Mouse (Mus musculus) limb, embryonic 13.5 days (tissue): Measurements from ENCODE around the gene Wdr47. TPM values are rescaled to one million over a fixed set of nuclear protein-coding genes. Genes with fewer than 3 reads are reported as not detected.
"Not testable (repeated sequence)": the region's sequence is repeated elsewhere in the genome, so short reads cannot be mapped to it uniquely, and the experiment has no call there.

Source experiments
- ATAC-seq: fragments of 200-750 bp; cut with Nextera tagmentation; 2 replicates; pipeline ENCODE4 v1.8.0; 2017; ENCODE audit warnings: low read depth, moderate number of reproducible peaks, moderate TSS enrichment; ENCODE audit not compliant: low FRiP score
- H3K27ac ChIP-seq: fragments of 300-500 bp; sonication (generic); 2 replicates; pipeline ENCODE4 v1.5.1; 2015; ENCODE audit warnings: inconsistent platforms, mild to moderate bottlenecking, moderate library complexity
- H3K27me3 ChIP-seq: fragments of 300-500 bp; sonication (generic); 2 replicates; pipeline ENCODE4 v1.6.1; 2015; ENCODE audit warnings: mild to moderate bottlenecking, inconsistent platforms
- H3K36me3 ChIP-seq: fragments of 300-500 bp; sonication (generic); 2 replicates; pipeline ENCODE4 v1.6.1; 2015; ENCODE audit warnings: inconsistent platforms, mild to moderate bottlenecking, moderate library complexity
- H3K4me1 ChIP-seq: fragments of 300-500 bp; sonication (generic); 2 replicates; pipeline ENCODE4 v1.6.1; 2015; ENCODE audit warnings: inconsistent platforms
- H3K4me2 ChIP-seq: fragments of 300-500 bp; sonication (generic); replicated peaks from 2 replicates; pipeline ENCODE4 v1.6.1; 2015; ENCODE audit warnings: inconsistent platforms, mild to moderate bottlenecking, moderate library complexity
- H3K4me3 ChIP-seq: fragments of 300-500 bp; sonication (generic); 2 replicates; pipeline ENCODE4 v1.5.1; 2015; ENCODE audit warnings: moderate library complexity, mild to moderate bottlenecking, inconsistent platforms
- H3K9ac ChIP-seq: fragments of 300-500 bp; sonication (generic); 2 replicates; pipeline ENCODE4 v1.6.1; 2015; ENCODE audit warnings: mild to moderate bottlenecking, inconsistent platforms
- H3K9me3 ChIP-seq: fragments of 300-500 bp; sonication (generic); 2 replicates; pipeline ENCODE4 v1.6.1; 2016; ENCODE audit warnings: inconsistent platforms
- WGBS: fragments of 180-500 bp; shearing (Covaris S2); methylation state at CpG from one replicate; pipeline ENCODE4 v1.1.7; 2015; 5-methylcytosine and 5-hydroxymethylcytosine counted together
- polyA plus RNA-seq: library from polyadenylated mRNA; unstranded; fragments of >200 nt; fragmentation: Nextera tagmentation; extraction: Ambion mirVana; gene quantifications from 2 replicates; pipeline ENCODE4 v1.2.1, GENCODE M21; 2015

Wdr47 gene
- polyA plus RNA-seq, 1 experiment from 2014 or later: 12.6 TPM

DNA sequence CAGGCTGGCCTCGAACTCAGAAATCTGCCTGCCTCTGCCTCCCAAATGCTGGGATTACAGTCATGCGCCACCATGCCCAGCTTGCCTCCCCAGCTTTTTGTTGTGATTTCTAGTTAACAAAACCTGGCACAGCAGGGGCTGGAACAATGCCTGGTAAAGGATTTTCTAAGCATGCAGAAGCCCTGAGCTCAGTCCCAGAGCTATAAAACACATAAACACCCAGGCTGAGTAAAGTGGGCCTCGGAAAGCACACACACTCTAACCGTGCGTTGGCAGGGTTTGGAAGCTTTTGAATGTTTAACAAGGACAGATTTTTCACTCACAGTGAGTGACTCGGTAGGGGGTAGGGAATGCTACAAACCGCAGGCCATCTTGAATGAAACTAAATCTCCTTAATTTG, 55.0 kb downstream of the Wdr47 start:
- H3K9ac ChIP-seq: no peak overlapping the region
- H3K36me3 ChIP-seq: peaks cover 18% of the 10 kb centered on the region
- no peak overlapping the region for H3K4me3 ChIP-seq
- peak; percentile 72; the same call in 1 of the 2 replicates for ATAC-seq
- 36% methylated on average over 7 of the region's 7 CpGs for WGBS
- H3K27ac ChIP-seq: no peak overlapping the region
- no peaks in the 10 kb centered on the region for H3K27me3 ChIP-seq
- no peak overlapping the region for H3K4me2 ChIP-seq
- H3K4me1 ChIP-seq: peaks cover 4% of the 10 kb centered on the region; the same call in 1 of the 2 replicates
- H3K9me3 ChIP-seq: no peaks in the 10 kb centered on the region

DNA sequence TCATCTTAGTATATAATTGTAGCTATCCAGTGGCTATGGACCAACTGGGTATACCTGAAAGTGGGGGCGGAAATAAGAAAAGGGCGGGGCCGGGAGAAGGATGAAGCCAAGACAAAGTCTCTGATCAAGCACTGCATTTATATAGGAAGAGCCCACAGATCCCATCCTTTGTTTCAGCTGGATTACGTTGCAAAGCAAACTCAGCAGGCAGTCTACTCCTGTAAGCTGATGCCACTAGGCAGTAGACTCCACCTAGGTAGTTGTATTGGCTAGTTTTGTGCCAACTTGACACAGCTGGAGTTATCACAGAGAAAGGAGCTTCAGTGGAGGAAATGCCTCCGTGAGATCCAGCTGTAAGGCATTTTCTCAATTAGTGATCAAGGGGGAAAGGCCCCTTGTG, 56.6 kb downstream of the Wdr47 start:
- H3K9me3 ChIP-seq, H3K27ac ChIP-seq, H3K9ac ChIP-seq, H3K4me3 ChIP-seq, H3K4me2 ChIP-seq, H3K27me3 ChIP-seq, H3K4me1 ChIP-seq, ATAC-seq: not testable (repeated sequence)
- peaks cover 18% of the 10 kb centered on the region for H3K36me3 ChIP-seq
- 47% methylated on average over 5 of the region's 5 CpGs for WGBS

DNA sequence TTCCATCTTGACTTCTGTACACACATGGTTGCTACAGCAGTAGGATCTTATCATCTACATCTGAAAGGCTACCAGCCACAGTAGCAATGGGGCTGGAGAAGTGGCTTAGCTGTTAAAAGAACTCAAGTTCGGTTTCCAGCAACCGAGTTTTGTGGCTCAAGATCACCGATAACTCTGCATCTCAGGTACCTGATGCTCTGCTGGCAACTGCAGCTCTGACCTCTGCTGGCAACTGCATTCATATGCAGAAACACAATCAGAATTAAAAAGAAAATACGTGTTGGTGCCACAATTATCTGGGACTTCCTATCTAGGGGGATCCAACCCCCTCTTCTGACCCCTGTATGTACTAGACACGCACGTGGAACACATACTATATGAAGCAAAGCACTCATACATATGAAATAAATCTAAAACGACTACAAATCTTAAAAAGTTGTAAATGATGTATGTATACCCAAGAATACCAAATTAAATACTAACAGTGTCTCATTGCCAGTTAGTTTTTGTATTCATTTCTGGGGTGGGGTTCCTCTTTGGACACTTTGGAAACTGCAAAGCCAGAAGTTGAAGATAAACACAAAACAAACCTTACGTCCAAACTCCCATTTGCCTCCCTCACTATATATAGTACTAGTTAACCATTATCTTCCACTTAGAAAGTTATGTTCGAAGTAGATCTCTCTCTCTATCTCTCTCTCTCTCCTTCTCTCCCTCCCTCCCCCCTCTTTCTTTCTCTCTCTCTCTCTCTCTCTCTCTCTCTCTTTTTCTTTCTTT, 62.0 kb downstream of the Wdr47 start:
- Histone ChIP-seq H3K9ac (no peak overlapping the region; the same call in 1 of the 2 replicates), H3K4me3 (peak overlapping the region; percentile 79), H3K9me3 (no peaks in the 10 kb centered on the region), H3K4me2 (peak overlapping the region; percentile 54), H3K4me1 (peaks cover 13% of the 10 kb centered on the region), H3K36me3 (no peaks in the 10 kb centered on the region; the same call in 1 of the 2 replicates), H3K27ac (no peak overlapping the region), H3K27me3 (no peaks in the 10 kb centered on the region)
- 28% methylated on average over 9 of the region's 9 CpGs for WGBS
- ATAC-seq: no peak

DNA sequence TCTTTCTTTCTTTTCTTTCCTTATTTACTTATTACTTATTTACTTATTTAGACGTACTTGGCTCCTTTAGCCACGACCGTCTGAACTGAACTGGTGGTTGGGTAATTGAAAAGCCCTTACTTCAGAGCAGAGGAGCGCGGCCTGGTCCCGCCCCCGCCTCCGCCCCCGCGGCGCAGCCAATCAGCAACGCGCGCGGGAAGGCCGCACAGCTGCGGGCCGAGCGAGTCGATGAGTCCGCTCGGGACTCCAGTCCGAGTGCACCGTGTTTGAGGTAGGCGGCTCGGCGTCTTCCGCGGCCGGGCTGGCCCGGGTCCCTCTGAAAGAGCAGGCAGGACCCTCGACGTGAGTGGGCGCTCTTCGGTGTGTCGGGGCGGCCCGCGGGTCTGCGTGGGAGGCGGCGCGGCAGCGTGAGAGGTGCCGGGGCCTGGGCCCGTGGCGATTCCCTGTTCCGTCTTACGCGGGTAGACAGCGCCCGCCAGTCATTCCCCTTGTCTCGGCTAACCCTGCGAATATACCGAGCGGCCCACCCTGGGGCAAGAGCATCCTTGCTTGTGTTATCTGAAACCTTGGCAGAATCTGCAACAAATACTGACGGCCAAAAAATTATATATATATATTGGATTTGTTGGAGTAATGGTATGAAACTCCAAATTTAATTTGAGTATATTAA, 62.8 kb downstream of the Wdr47 start, which contains the start of gene Clcc1:
TSS of gene Clcc1 (plus strand) at position 204 of the 670 bp plus-strand sequence.
- peak within 1 kb of the TSS; percentile 94 for H3K9ac ChIP-seq
- H3K27ac ChIP-seq: peak within 1 kb of the TSS; percentile 85
- ATAC-seq: peak; percentile 98
- H3K4me1 ChIP-seq: peaks cover 13% of the 10 kb centered on the region
- peak within 1 kb of the TSS; percentile 79 for H3K4me2 ChIP-seq
- H3K4me3 ChIP-seq: peak within 1 kb of the TSS; percentile 79
- H3K9me3 ChIP-seq: no peaks in the 10 kb centered on the region
- WGBS: under 1% methylated on average over 57 of the region's 57 CpGs
- H3K36me3 ChIP-seq: no peaks in the 10 kb centered on the region; the same call in 1 of the 2 replicates
- H3K27me3 ChIP-seq: no peaks in the 10 kb centered on the region

DNA sequence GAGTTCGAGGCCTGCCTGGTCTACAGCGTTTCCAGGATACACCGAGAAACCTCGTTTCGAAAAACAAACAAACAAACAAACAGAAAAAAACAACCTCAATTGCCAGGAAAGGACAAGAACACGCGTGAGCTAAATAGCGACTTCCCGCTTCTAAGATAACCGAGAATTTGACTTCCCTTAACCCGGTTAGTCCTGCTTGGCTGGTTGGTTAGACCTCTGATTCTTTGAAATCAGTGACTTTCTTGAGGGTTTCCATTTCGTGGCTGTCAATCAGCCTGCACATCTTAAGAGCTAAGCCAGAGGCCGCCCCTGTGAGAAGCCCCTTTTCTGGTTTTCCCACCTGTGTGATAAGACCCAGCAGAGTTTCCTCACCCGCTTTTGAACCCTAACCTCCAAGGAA, 63.5 kb downstream of the Wdr47 start:
- H3K9ac ChIP-seq: peak overlapping the region; percentile 94
- no peaks in the 10 kb centered on the region for H3K27me3 ChIP-seq
- H3K4me3 ChIP-seq: peak overlapping the region; percentile 79
- H3K27ac ChIP-seq: no peak overlapping the region
- H3K4me1 ChIP-seq: peaks cover 13% of the 10 kb centered on the region
- no peak for ATAC-seq
- H3K9me3 ChIP-seq: no peaks in the 10 kb centered on the region
- H3K4me2 ChIP-seq: peak overlapping the region; percentile 79
- peaks cover 4% of the 10 kb centered on the region for H3K36me3 ChIP-seq
- WGBS: 23% methylated on average over 14 of the region's 14 CpGs

DNA sequence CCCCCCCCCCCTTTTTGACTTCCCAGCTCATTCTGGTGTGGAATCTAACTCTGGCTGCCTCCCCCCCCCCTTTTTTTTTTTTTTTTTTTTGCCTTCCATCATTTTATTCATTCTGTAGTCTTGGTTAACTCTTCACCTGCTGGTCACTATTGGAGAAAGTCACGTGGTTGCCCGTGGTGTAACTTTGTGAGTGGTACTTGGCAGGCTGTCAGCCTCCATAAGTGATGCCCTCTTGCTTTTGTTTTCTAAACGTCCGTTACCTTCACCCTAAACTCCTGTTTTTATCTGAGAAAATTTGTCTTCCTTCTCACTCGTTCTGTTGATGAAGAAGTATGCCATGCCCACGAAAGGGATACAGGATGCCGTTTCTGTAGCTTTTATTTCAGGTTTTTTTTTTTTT, 64.4 kb downstream of the Wdr47 start:
- Histone ChIP-seq H3K36me3 (peaks cover 6% of the 10 kb centered on the region), H3K4me3 (no peak overlapping the region), H3K9me3 (no peaks in the 10 kb centered on the region), H3K4me1 (peaks cover 13% of the 10 kb centered on the region), H3K9ac (no peak overlapping the region), H3K27me3 (no peaks in the 10 kb centered on the region), H3K27ac (no peak overlapping the region), H3K4me2 (peak overlapping the region; percentile 79)
- no peak for ATAC-seq
- 86% methylated on average over 7 of the region's 7 CpGs for WGBS

DNA sequence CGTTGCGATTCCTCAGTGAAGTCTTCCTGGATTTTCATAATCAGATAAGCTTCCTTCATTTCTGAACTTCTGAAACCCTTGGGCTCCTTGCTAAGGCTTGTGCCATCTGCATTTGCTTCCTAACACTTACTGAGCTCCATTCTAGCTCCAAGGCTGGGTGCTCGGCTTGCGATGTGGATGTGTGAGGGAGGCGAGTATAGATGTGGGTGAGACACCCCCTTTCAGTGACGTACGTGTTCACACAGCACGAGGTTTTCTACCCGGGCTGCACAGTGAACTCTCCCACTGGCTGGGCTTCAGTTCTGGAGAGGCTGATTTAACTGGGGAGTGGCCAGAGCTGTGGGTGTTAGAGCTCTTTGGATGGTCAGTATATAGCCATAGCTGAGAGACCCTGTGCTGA, 67.5 kb downstream of the Wdr47 start:
- Histone ChIP-seq H3K9me3 (no peaks in the 10 kb centered on the region), H3K4me3 (no peak overlapping the region), H3K9ac (no peak overlapping the region), H3K4me2 (no peak overlapping the region), H3K4me1 (peaks cover 9% of the 10 kb centered on the region), H3K27ac (no peak overlapping the region), H3K27me3 (no peaks in the 10 kb centered on the region), H3K36me3 (peaks cover 27% of the 10 kb centered on the region)
- 93% methylated on average over 9 of the region's 9 CpGs for WGBS
- ATAC-seq: no peak

DNA sequence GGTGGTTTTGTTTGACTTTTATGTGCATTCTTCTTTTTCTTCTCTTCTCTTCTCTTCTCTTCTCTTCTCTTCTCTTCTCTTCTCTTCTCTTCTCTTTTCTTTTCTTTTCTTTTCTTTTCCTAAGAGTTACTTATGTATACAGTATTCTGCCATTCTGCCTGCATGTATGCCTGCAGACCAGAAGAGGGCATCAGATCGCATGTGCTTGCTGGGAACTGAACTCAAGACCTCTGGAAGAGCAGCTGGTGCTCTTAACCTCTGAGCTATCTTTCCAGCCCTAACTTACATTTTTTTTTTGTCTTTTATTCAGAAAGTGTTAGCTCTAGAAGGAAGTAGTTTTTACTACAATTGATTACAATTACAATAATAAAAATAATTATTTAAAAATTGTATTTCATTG, 69.9 kb downstream of the Wdr47 start:
- ATAC-seq: no peak
- no peak overlapping the region for H3K27ac ChIP-seq
- no peaks in the 10 kb centered on the region for H3K4me1 ChIP-seq
- H3K27me3 ChIP-seq: no peaks in the 10 kb centered on the region
- H3K4me3 ChIP-seq: no peak overlapping the region
- H3K9ac ChIP-seq: no peak overlapping the region
- no peaks in the 10 kb centered on the region for H3K9me3 ChIP-seq
- no peak overlapping the region for H3K4me2 ChIP-seq
- WGBS: 90% methylated on average over 1 of the region's 1 CpGs
- H3K36me3 ChIP-seq: peaks cover 46% of the 10 kb centered on the region

DNA sequence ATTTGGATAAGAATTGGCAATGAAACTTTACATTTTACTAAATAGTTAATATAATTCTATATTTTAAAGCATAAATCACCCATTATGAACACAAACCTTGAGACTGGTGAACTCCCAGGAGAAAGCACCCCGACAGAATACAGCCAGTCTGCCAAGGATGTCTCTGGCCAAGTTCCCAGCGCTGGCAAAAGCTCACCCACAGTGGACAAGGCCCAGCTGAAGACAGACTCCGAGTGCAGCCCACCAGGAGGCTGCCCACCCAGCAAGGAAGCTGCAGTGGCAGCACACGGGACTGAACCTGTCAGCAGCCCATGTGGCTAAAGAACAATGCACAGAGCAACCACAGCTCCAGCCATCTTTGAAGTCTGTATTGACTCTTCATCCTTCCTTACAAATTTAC, 85.5 kb downstream of the Wdr47 start:
- Histone ChIP-seq H3K4me2 (no peak overlapping the region), H3K27me3 (no peaks in the 10 kb centered on the region), H3K9ac (no peak overlapping the region), H3K27ac (no peak overlapping the region), H3K4me1 (no peaks in the 10 kb centered on the region), H3K36me3 (peaks cover 88% of the 10 kb centered on the region), H3K4me3 (no peak overlapping the region), H3K9me3 (no peaks in the 10 kb centered on the region)
- 76% methylated on average over 4 of the region's 4 CpGs for WGBS
- ATAC-seq: no peak

DNA sequence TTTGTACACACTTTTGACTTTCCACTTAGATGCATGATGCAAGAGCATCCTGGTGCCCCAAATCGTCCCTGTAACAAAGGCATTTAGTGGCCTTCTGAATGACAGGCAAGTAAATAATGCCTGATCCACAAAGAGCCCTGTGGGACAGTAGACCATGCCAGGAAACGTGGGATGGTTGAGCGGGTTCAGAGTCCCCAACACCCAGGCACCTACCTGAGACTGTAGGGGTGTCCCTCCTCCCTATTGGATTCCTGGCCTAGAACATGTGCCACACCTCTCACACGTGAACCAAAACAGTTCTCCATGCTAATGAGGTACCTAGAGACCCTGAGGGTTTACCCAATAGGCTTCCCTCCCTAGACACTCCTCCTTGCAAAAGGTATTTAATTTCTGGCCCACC, 89.9 kb downstream of the Wdr47 start:
- peaks cover 93% of the 10 kb centered on the region for H3K36me3 ChIP-seq
- H3K4me1 ChIP-seq: no peaks in the 10 kb centered on the region
- no peak overlapping the region for H3K9ac ChIP-seq
- no peaks in the 10 kb centered on the region for H3K9me3 ChIP-seq
- no peak overlapping the region for H3K4me3 ChIP-seq
- ATAC-seq: no peak
- H3K4me2 ChIP-seq: no peak overlapping the region
- WGBS: 83% methylated on average over 4 of the region's 4 CpGs
- H3K27me3 ChIP-seq: no peaks in the 10 kb centered on the region
- no peak overlapping the region for H3K27ac ChIP-seq

DNA sequence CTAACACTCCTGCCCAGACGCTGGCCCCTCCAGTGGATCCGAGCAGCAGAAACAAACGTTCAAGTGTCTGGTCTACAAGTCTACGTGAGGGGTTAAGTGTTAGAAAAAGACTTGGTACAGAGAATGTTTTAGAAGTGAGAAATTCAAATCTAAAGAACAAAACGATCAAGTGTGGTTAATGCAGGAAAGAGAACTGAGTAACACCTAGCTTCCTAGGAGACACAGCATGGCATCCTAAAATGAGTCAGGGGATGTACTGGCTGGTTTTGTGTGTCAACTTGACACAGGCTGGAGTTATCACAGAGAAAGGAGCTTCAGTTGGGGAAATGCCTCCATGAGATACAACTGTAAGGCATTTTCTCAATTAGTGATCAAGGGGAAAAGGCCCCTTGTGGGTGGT, 92.5 kb downstream of the Wdr47 start:
- H3K36me3 ChIP-seq: peaks cover 90% of the 10 kb centered on the region
- not testable (repeated sequence) for H3K4me2 ChIP-seq, H3K4me1 ChIP-seq, H3K4me3 ChIP-seq, H3K9me3 ChIP-seq, H3K9ac ChIP-seq, H3K27ac ChIP-seq, ATAC-seq, H3K27me3 ChIP-seq
- 94% methylated on average over 5 of the region's 5 CpGs for WGBS

DNA sequence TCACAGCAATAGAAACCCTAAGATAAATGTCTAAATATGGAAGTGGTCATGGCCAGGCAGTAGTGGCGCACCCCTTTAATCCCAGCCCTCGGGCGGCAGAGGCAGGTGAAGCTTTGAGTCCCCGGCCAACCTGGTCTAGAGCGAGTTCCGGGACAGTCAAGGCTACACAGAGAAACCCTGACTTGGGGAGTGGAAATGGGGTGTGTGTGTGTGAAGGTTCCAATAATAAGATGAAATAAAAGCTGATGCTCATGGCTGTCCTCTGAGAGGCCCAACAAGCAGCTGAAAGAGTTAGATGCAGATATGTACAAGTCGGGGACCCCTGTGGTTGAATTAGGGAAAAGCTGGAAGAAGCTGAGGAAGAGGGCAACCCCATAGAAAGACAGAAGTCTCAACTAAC, 94.6 kb downstream of the Wdr47 start:
- Histone ChIP-seq H3K4me3 (no peak overlapping the region), H3K9ac (no peak overlapping the region), H3K27me3 (no peaks in the 10 kb centered on the region), H3K4me1 (peaks cover 20% of the 10 kb centered on the region), H3K9me3 (no peaks in the 10 kb centered on the region), H3K27ac (no peak overlapping the region), H3K4me2 (no peak overlapping the region), H3K36me3 (peaks cover 78% of the 10 kb centered on the region)
- 93% methylated on average over 7 of the region's 7 CpGs for WGBS
- ATAC-seq: no peak
